Mouse (Mus musculus): ENCODE results near the gene Tubgcp3. TPM values are rescaled to one million over a fixed set of nuclear protein-coding genes. Genes with fewer than 3 reads are reported as not detected.
A peak's percentile ranks its signal among the peaks of the same experiment; 100 is the strongest.
"Not testable (repeated sequence)": the region's sequence is repeated elsewhere in the genome, so short reads cannot be mapped to it uniquely, and the experiment has no call there.

The Tubgcp3 gene
- total and polyA plus RNA-seq, 2 experiments, result 19.1 to 21.9 TPM

GRCm38 (mm10) chr8:12613201-12613600 is 58.8 kb downstream of the Tubgcp3 start:
- Histone ChIP-seq H3K4me3 (ENCODE audit: insufficient read depth, low read depth, low read length) (no peak overlapping the region), H3K36me3 (ENCODE audit: control insufficient read depth, insufficient read depth, low read length) (peaks cover 6% of the 10 kb centered on the region; the same call in 1 of the 2 replicates), H3K9ac (ENCODE audit: low read depth, low read length) (no peak overlapping the region), H3K4me1 (ENCODE audit: control insufficient read depth, insufficient read depth, low read length) (0 out of 2 replicates have a peak, but pooled peaks cover 5% of the 10 kb centered on the region), H3K27me3 (ENCODE audit: control insufficient read depth, insufficient read depth, low read length) (no peaks in the 10 kb centered on the region), H3K27ac (replicated peaks; ENCODE audit: insufficient read depth, low read depth, low read length) (no peak overlapping the region), H3K79me2 (ENCODE audit: control insufficient read depth, insufficient read depth, low read length) (no peaks in the 10 kb centered on the region)
- no peak for DNase-seq (ENCODE audit: extremely low read depth, low read depth, low spot score)
- WGBS, result 89% methylated on average over 7 of the region's 7 CpGs
- TF ChIP-seq CTCF (IDR thresholded peaks at IDR 0.05; ENCODE audit: low read depth, low read length), result no peak
- TF ChIP-seq POLR2A (IDR thresholded peaks at IDR 0.05; ENCODE audit: extremely low read depth, insufficient read depth, low read length), result no peak

GRCm38 (mm10) chr8:12609752-12610449 is 62.1 kb downstream of the Tubgcp3 start:
- Histone ChIP-seq H3K27me3 (ENCODE audit: control insufficient read depth, insufficient read depth, low read length) (no peaks in the 10 kb centered on the region), H3K36me3 (ENCODE audit: control insufficient read depth, insufficient read depth, low read length) (peaks cover 4% of the 10 kb centered on the region; the same call in 1 of the 2 replicates), H3K4me1 (ENCODE audit: control insufficient read depth, insufficient read depth, low read length) (0 out of 2 replicates have a peak, but pooled peaks cover 5% of the 10 kb centered on the region), H3K9ac (ENCODE audit: low read depth, low read length) (no peak overlapping the region), H3K27ac (replicated peaks; ENCODE audit: insufficient read depth, low read depth, low read length) (no peak overlapping the region), H3K4me3 (ENCODE audit: insufficient read depth, low read depth, low read length) (no peak overlapping the region), H3K79me2 (ENCODE audit: control insufficient read depth, insufficient read depth, low read length) (no peaks in the 10 kb centered on the region)
- 29% methylated on average over 12 of the region's 12 CpGs for WGBS
- peak; percentile 68 for DNase-seq (ENCODE audit: extremely low read depth, low read depth, low spot score)
- TF ChIP-seq POLR2A (IDR thresholded peaks at IDR 0.05; ENCODE audit: extremely low read depth, insufficient read depth, low read length) (no peak), CTCF (IDR thresholded peaks at IDR 0.05; ENCODE audit: low read depth, low read length) (no peak)

- Histone ChIP-seq H3K9ac (ENCODE audit: low read depth, low read length) (no peak overlapping the region), H3K27ac (replicated peaks; ENCODE audit: insufficient read depth, low read depth, low read length) (no peak overlapping the region), H3K4me3 (ENCODE audit: insufficient read depth, low read depth, low read length) (no peak overlapping the region), H3K36me3 (ENCODE audit: control insufficient read depth, insufficient read depth, low read length) (no peaks in the 10 kb centered on the region), H3K4me1 (ENCODE audit: control insufficient read depth, insufficient read depth, low read length) (0 out of 2 replicates have a peak, but pooled peaks cover 5% of the 10 kb centered on the region), H3K27me3 (ENCODE audit: control insufficient read depth, insufficient read depth, low read length) (no peaks in the 10 kb centered on the region), H3K79me2 (ENCODE audit: control insufficient read depth, insufficient read depth, low read length) (no peaks in the 10 kb centered on the region)
- TF ChIP-seq CTCF (IDR thresholded peaks at IDR 0.05; ENCODE audit: low read depth, low read length) (no peak), POLR2A (IDR thresholded peaks at IDR 0.05; ENCODE audit: extremely low read depth, insufficient read depth, low read length) (no peak)
- 64% methylated on average over 10 of the region's 10 CpGs for WGBS
- no peak for DNase-seq (ENCODE audit: extremely low read depth, low read depth, low spot score)
Measured at GRCm38 (mm10) chr8:12608810-12609209, 63.2 kb downstream of the Tubgcp3 start.

DNA sequence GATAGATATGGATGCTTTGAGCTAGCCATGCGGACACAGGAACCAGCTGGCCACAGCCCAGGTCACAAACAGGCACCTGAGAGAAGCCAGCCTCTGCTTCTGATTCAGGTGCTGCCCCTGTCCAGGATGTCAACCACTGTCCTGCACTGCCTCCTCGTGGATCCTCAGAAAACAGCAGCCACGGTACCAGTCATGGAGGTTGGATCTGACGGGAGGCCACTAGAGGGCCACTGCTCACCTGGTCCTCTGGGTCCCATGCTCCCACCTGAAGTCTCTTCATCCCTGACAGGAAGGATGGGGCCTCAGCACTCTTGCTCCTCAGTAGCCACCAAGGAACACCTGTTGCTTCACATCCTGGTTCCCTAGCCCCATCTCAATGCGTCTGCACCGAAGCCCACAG is 64.8 kb downstream of the Tubgcp3 start:
- peak; percentile 49 for DNase-seq (ENCODE audit: extremely low read depth, low read depth, low spot score)
- H3K9ac ChIP-seq (ENCODE audit: low read depth, low read length), result no peak overlapping the region
- no peaks in the 10 kb centered on the region for H3K36me3 ChIP-seq (ENCODE audit: control insufficient read depth, insufficient read depth, low read length)
- TF ChIP-seq POLR2A (IDR thresholded peaks at IDR 0.05; ENCODE audit: extremely low read depth, insufficient read depth, low read length) (no peak), CTCF (IDR thresholded peaks at IDR 0.05; ENCODE audit: low read depth, low read length) (peak; percentile 99)
- 15% methylated on average over 6 of the region's 6 CpGs for WGBS
- H3K4me1 ChIP-seq (ENCODE audit: control insufficient read depth, insufficient read depth, low read length), result 0 out of 2 replicates have a peak, but pooled peaks cover 5% of the 10 kb centered on the region
- H3K4me3 ChIP-seq (ENCODE audit: insufficient read depth, low read depth, low read length), result no peak overlapping the region
- no peak overlapping the region for H3K27ac ChIP-seq (replicated peaks; ENCODE audit: insufficient read depth, low read depth, low read length)
- H3K79me2 ChIP-seq (ENCODE audit: control insufficient read depth, insufficient read depth, low read length), result no peaks in the 10 kb centered on the region
- H3K27me3 ChIP-seq (ENCODE audit: control insufficient read depth, insufficient read depth, low read length), result no peaks in the 10 kb centered on the region

DNA sequence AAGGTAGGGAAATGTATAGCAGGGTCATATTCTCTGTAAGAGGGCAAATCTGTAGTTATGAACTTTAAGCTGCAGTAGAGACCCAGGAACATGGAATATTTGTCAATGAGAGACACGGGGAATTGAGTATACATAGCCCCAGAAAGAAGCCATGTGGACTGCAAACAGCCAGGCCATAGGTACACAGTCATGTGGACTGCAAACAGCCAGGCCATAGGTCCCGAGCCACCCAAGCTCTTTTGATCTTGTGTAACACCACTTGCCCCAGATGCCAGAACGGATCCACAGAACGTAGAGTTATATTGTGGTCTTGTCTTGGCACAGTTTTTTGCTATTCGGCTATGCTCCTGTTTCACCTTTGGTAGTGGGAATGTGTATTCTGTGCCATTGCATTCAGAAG is 88.3 kb downstream of the Tubgcp3 start:
- H3K9ac ChIP-seq (ENCODE audit: low read depth, low read length), result no peak overlapping the region
- no peaks in the 10 kb centered on the region for H3K4me1 ChIP-seq (ENCODE audit: control insufficient read depth, insufficient read depth, low read length)
- H3K4me3 ChIP-seq (ENCODE audit: insufficient read depth, low read depth, low read length), result no peak overlapping the region
- H3K27ac ChIP-seq (replicated peaks; ENCODE audit: insufficient read depth, low read depth, low read length), result no peak overlapping the region
- TF ChIP-seq POLR2A (IDR thresholded peaks at IDR 0.05; ENCODE audit: extremely low read depth, insufficient read depth, low read length) (no peak), CTCF (IDR thresholded peaks at IDR 0.05; ENCODE audit: low read depth, low read length) (no peak)
- DNase-seq (ENCODE audit: extremely low read depth, low read depth, low spot score), result no peak
- H3K27me3 ChIP-seq (ENCODE audit: control insufficient read depth, insufficient read depth, low read length), result peaks cover 7% of the 10 kb centered on the region; the same call in 1 of the 2 replicates
- H3K36me3 ChIP-seq (ENCODE audit: control insufficient read depth, insufficient read depth, low read length), result no peaks in the 10 kb centered on the region
- WGBS, result 37% methylated on average over 5 of the region's 5 CpGs
- H3K79me2 ChIP-seq (ENCODE audit: control insufficient read depth, insufficient read depth, low read length), result no peaks in the 10 kb centered on the region

DNA sequence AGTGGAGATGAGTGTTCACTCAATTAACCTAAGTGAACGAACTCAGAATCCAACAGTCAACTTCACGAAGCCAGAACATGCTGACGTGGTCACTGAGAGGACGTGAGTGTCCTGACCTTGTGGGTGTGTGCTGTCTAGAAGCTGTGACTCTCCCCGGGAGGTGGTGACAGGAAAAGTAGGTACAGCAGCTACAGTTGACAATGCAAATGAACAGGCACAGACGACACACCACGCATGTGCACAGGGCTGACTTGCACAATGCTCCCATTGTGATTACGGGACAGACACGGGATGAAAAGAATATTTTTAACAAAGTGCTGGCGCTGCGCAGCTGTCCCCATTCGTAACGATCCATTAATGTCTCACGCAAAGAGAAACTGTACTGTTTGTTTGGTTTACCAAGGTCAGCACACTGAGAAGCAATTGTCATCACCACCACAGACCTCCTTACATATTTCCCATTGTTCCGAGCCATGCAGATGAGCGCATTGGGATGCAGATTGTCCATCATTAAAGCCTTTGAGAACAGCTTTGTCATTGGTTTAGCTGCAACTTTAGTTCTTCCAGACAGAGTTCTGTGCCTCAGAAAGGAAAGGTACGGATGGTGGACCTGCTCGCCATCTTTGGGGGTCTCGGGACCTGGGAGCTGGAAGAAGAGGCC is 92.6 kb downstream of the Tubgcp3 start:
- not testable (repeated sequence) for H3K27ac ChIP-seq (replicated peaks; ENCODE audit: insufficient read depth, low read depth, low read length); H3K4me3 ChIP-seq (ENCODE audit: insufficient read depth, low read depth, low read length); H3K36me3 ChIP-seq (ENCODE audit: control insufficient read depth, insufficient read depth, low read length); H3K9ac ChIP-seq (ENCODE audit: low read depth, low read length); H3K4me1 ChIP-seq (ENCODE audit: control insufficient read depth, insufficient read depth, low read length); H3K79me2 ChIP-seq (ENCODE audit: control insufficient read depth, insufficient read depth, low read length); DNase-seq (ENCODE audit: extremely low read depth, low read depth, low spot score); H3K27me3 ChIP-seq (ENCODE audit: control insufficient read depth, insufficient read depth, low read length)
- WGBS, result 82% methylated on average over 19 of the region's 19 CpGs
